Mouse (Mus musculus) adrenal gland, postnatal 14 days (tissue): Measurements from ENCODE around the gene Hepacam. TPM values are rescaled to one million over a fixed set of nuclear protein-coding genes. Genes with fewer than 3 reads are reported as not detected.

Source experiments
- DNase-seq: peaks from one replicate; pipeline ENCODE4 v3.0.0; 2021; ENCODE audit warnings: mixed read lengths
- total RNA-seq: library from RNA; stranded (reverse); gene quantifications from 2 replicates; pipeline ENCODE4 v1.2.3, GENCODE M21; 2021

The Hepacam gene
- total RNA-seq, 1 experiment from 2014 or later: 0.26 TPM

DNA sequence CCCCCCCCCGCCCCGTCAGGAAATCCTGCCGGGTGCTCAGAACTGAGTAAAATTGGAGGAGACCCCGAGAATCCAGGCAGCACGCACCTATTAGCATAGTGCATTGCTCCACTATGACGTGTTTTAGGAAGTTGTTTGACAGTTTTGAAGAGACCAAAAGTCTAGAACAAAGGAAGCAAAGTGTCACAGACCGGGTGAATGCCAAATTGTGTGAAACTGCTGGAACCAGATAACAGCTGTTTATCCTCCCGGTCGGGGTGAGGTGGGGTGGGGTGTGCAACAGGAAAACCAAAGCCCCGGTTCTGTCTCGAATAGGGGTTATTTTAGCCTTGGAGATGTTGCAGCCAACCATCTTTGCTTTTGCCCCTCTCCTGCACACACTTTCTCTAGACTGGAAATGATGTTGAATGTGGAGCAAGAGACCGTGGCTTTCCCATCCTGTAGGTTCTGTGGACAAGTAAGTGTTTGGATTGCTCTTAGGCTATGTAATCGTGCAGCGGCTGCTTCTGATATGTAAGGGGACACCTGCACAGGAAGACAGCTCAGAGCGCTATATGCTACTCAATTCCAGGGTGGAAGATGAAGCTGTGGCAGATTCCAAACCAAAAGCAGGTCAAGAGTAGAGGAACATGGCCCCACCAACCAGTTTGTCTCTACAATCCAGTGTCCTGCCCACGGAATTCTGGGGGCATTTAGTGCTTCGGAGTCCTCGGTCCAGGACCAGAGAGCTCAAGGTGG lies 66.8 kb downstream of the Hepacam start:
- no peak for DNase-seq

DNA sequence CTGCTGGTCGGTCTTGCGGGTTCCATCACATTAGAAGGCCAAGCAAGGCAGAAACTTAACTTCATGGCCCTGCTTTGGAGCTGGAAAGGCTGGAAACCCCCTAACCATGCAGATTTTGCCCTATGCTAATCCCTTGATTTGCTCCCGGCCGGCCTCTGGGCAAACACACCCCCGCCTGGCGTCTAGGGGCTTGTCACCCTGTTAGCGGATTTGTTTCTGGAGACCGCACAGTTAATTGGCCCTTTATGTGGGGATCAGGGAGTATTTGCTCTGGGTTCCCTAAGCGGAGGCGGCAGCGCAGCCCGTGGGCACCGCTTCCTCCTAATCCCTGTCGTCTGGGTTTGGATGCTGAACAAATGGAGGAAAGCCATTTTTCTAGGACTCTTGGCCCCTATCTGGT lies 67.8 kb downstream of the Hepacam start:
- DNase-seq: no peak

DNA sequence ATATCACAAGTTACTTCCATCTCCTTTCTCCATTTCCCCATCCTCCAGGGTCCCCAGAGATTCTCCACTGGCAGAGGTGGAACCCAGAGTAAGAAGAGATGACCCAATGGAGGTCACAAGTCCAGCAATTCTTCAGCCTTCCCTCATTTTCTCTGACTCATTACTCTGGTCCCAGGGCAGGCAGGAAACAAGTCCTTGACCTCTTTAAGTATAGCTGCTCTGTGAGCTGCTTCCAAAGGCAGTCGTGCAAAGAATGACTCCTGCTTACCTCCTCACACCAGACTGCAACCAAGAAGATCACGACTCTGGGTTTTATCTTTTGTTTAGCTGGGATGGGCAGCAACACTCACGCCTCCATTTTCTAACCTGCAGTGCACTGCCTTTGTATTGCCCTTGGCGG lies 68.5 kb downstream of the Hepacam start:
- no peak for DNase-seq

Other genes starting within 250 kb of the Hepacam start
- gene Pknox2, start 219.9 kb upstream of the Hepacam start, total RNA-seq: 2.5 and 3.4 TPM in 2 replicates
- 5.7 and 6.3 TPM in 2 replicates for gene Tmem218, start 159.1 kb upstream of the Hepacam start, total RNA-seq
- gene Slc37a2, start 111.6 kb upstream of the Hepacam start, total RNA-seq: 15.8 and 16.9 TPM in 2 replicates
- gene Ccdc15, start 18.9 kb upstream of the Hepacam start, total RNA-seq: 2.9 and 4.2 TPM in 2 replicates
- gene Robo4, start 34.5 kb downstream of the Hepacam start, total RNA-seq: 30.9 and 37.3 TPM in 2 replicates
- 0.30 and 0.53 TPM in 2 replicates for gene Robo3, start 65.9 kb downstream of the Hepacam start, total RNA-seq
- 21.9 and 22.5 TPM in 2 replicates for gene Msantd2, start 122.0 kb downstream of the Hepacam start, total RNA-seq
- 64.0 and 81.0 TPM in 2 replicates for gene Esam, start 160.7 kb downstream of the Hepacam start, total RNA-seq
- 5.2 and 9.1 TPM in 2 replicates for gene Vsig2, start 171.9 kb downstream of the Hepacam start, total RNA-seq
- 3.6 and 4.8 TPM in 2 replicates for gene Nrgn, start 185.6 kb downstream of the Hepacam start, total RNA-seq
- 12.4 and 14.7 TPM in 2 replicates for gene Siae, start 188.3 kb downstream of the Hepacam start, total RNA-seq
- gene Spa17, start 246.4 kb downstream of the Hepacam start, total RNA-seq: 4.9 and 5.0 TPM in 2 replicates